Mouse (Mus musculus): Measurements from ENCODE around the gene Pld2.
"Not testable (repeated sequence)": the region's sequence is repeated elsewhere in the genome, so short reads cannot be mapped to it uniquely, and the experiment has no call there.

The Pld2 gene

DNA sequence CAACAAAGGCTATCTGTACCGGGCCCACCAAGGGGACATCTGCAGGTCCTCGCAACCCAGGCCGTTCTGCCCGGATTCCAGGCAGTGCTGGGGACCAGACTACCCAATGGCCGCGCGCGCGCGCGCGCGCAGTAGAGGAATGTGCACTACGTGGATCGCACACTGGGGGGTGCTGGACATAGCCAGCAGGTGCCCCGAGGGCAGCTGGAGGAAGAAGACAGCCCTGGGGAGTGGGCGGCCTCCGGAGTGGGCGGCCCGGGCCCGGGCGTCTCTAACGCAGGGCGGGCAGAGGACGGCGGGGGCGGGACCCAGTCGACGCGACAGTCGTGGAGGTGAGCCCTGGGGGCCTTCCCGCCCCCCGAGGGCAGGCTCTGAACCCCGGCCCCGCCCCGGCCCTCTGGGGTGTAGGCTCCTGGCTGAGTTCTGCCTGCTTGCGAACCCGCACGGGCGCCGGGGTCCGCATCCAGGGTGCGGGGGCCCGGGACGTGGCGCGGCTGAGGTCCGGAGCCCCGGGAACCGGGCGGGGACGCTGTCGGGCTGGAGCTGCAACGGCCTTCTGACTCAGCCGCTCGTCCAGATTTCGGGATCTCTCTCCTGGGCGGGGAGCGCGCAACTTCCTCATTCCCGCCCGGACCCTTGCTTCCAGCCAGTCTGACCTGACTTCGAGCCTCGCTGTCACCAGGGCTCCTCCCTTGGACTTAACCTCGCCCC lies at the start of gene Pld2:
TSS of gene Pld2 (plus strand) at position 188 of the 711 bp plus-strand sequence.
- DNase-seq (ENCODE audit: low spot score in 2 of 2), result peak; percentile 75 to 76

DNA sequence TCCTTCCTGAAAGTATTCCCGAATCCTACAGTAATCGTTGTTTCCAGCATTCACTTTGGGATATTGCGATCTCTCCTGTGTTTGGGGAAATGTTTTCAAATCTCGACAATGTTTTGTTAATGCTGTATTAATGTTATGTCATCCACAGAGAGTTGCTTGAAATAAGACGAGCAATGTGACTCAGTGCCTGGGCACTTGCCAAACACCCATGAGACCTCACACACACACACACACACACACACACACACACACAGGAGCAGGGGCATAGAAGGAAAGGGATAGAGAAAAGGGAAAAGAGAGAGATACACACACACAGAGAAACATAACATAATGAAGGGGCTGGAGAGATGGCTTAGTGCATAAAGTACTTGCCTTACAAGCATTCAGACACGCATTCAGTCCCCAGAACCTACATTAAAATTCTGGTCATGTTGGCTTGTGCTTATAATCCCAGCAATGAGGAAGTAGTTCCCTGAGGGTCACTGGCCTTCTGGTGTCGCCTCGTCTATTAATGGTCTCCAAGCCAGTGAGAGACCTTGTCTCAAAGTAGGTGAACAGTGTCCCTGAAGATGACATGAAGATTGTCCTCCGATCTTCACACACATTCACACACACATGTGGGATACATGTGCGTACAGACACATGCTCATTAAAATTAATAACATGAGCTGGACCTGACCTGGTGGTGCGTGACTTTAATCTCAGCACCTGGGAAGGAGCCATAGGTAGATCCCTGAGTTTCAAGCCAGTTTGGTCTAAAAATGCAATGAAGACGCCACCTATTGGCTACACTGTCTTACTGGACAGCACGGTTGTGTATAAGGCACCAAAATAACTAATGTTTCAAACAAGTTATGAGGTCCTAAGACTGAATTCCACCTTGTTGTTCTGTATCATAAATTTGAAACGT lies 40.0 kb upstream of the Pld2 start:
- no peak for DNase-seq (ENCODE audit: low spot score in 2 of 2)

DNA sequence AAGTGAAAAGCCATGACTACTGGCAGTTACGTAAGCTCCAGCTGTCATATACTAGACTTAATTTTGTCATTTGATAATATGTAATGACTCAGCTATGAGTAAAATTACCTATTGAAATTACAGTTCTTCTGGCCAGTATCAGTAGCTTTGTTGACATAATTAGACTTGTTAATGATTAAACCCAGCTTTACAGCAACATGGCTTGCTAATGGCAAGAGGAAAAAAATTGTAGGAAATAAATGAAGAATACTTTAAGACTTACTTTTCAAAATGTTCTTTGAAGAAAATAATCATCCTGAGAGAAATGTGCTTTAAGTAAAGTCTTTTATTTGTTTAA lies 39.4 kb upstream of the Pld2 start:
- no peak for DNase-seq (ENCODE audit: low spot score in 2 of 2)

DNA sequence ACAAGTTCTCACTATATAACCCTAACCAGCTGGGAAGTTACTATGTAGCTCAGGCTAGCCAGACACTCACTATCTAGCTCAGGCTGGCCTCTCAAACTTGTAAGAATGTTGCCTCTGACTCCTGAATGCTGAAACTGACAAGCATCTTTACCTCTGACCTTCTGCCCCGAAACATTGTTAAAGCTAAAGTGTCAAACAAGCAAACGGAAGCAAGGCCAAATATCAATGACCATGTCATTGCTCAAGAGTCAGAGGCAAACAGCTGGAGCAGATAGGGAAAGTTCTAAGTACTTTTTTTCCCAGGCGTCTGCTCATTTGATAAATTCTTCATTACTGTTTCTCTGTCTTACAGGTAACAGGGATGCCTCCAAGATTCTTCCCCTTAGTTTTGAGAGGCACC lies 37.8 kb upstream of the Pld2 start:
- DNase-seq (ENCODE audit: low spot score in 2 of 2), result no peak

DNA sequence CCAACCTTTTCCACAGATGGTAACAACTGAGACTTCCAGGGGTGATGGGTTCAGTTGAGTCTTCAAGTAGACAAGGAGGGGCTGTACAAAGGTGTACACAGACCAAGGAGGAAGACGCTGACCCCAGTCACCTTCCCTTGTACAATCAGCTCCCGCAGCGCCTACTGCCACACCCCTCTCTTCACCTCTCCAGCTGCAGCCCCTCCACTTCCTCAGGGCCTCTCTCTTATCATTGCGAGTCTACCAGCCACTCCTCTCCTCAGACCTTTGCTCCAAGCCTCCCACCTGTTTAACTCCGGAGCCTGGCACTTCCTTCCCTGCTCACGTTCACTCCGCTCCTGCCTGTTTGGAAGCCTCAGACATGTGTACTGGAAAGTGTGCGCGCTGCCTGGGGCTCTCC lies 34.9 kb upstream of the Pld2 start, which contains the start of gene Tm4sf5:
TSS of gene Tm4sf5 (plus strand) at position 275 of the 400 bp plus-strand sequence.
- no peak for DNase-seq (ENCODE audit: low spot score in 2 of 2)

DNA sequence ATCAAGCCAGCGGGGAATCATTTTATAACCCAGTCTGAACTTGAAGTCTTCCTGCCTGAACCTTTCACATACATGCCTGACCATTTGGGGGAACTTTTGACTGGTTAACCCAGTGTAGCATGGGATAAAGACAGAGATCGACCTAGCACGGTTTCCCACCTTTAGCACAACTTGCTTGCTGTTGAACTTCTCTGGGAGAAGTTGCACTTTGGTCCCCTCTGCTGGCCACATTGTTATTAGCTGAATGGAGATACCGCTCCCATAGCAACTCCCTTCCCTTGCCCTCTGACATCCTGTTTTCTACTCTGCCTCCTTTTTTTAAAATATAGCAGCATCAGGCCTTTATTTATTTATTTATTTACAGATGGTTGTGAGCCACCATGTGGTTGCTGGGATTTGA lies 33.5 kb upstream of the Pld2 start:
- peak; percentile 79 to 85 for DNase-seq (ENCODE audit: low spot score in 2 of 2)

DNA sequence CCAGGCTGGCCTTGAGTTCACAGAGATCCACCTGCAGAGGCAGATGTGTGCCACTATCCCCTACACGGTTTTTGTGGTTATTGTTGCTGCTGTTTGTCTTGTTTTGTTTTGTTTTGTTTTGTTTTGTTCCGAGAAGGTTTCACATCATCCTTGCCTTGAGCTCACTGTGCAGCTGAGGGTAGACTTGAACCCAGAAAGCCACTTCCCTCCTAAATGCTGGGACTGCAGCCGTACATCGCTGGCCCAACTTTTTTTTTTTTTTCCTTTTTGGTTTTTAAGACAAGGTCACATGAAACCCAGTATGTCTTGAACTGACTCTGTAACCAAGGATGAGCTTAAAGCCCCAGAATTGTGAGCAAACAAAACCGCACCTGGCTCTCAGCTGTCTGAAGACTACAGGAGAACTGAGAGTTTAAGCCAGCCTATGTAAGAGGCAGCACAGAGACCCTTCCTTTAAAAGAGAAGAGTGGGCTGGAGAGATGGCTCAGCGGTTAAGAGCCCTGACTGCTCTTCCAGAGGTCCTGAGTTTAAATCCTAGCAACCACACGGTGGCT lies 32.8 kb upstream of the Pld2 start:
- peak; percentile 37 to 56 for DNase-seq (ENCODE audit: low spot score in 2 of 2)

DNA sequence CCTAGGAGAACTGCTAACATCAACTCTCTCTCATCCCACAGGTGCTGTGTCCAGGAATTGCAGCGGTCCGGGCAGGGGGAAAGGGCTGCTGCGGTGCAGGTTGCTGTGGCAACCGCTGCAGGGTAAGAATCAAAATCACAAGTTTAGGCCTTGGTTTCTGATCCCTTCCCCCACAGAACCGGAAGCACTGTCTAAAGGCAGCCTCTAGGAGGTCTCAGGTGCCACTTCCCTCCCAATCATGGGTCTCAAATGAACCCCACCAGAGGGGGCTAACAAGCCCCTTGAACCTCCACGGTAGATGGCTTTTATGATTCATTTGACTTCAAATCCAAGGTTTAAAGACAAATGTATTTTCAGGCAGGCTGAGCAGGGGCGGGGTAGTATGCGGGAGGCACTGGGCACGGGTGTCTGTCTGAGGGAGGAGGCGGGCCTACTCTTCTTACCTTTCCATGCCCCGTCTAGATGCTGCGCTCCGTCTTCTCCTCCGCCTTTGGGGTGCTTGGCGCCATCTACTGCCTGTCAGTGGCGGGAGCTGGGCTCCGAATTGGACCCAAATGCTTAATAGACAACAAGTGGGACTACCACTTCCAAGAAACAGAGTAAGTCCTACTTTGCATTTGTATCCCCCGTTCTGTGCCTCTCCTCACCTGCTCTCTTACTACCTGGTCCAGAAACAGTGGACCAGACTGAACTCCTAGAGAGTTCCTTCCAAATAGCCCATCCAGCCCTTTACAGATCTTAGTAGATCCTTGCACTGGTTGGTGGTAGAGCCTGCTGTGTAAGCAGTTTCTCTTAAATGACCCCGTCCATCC lies 29.9 kb upstream of the Pld2 start:
- DNase-seq (ENCODE audit: low spot score in 2 of 2), result peak; percentile 50 to 54

DNA sequence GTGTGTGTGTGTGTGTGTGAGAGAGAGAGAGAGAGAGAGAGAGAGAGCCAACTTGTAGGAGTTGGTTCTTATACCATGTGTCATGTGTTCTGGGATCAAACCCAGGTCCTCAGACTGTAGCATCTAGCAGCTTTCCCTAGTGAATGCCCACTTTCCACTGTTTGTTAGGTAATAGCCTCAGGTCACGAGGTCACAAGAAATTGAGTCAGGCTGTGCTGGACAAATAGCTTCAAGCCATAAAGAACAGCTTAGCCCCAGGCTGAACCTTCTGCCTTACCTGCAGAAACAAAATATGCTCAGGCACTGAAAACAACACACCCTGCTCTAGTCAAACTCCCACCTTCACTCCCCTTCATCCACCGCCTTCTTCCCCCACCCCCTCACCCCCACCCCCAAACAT lies 28.6 kb upstream of the Pld2 start:
- no peak for DNase-seq (ENCODE audit: low spot score in 2 of 2)

DNA sequence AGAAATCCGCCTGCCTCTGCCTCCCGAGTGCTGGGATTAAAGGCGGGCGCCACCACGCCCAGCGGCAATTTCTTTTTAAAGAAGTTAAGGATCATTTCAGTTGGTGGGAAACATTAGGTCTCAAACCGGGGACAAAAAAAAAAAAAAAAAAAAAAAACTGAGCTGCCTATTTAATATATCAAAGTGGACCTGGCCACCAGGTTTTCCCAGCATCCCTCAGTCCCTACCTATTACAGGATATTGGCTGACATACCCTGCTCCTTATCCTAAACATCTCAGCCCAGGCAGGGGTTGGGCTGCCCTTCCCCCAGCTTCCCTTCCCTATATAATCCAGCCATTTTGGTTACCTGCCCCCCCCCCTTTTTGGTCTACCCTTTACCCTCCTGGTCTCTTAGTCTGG lies 28.0 kb upstream of the Pld2 start:
- DNase-seq (ENCODE audit: low spot score in 2 of 2), result no peak

DNA sequence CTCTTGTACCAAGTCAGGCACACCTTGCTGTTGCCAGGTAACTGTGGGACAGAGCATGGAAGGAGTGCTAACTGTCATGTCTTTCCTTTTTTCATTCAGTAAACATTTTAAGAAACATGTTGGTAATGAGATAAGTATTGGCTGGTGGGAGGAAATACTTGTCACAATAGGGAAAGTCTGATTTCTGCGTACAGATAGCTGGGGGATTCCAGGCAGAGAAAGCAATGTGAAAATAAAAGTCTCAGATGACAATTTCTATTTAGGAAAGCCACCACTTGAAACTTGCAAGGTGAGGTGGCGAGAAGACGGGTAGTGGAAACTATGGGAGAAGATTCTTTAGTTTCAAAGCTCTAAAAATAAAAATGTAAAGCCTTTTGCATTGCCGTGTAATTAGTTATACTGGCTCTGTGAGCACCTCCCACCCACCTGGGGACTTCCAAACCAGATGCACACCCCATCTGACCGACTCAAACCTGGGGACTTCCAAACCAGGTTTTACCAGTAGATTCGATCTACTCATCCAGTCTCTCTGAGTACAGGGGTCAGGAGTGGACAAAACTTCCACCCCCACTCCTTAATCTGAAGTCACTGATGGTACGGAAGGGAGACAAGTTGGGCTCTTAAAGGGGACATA lies 27.0 kb upstream of the Pld2 start:
- DNase-seq (ENCODE audit: low spot score in 2 of 2), result no peak

DNA sequence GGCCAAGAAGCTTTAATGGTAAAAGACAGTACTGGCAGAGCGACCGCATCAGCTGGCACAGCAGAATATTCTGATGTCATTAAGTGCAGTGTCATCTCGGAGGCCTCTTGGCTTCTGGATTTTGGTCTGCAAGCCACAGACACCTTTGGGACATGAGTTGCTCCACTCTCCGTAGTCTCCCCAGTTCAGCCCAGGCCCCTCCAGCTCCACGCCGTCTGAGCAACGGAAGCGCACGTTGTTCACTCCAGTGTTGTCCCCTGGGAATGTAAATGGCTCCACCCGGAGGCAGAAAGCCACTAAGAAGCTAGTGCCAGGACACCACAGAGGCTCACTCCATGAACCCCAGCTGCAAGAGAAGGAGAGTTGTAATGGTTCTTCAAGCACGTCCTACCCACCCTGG lies 26.3 kb upstream of the Pld2 start:
- DNase-seq (ENCODE audit: low spot score in 2 of 2), result no peak

DNA sequence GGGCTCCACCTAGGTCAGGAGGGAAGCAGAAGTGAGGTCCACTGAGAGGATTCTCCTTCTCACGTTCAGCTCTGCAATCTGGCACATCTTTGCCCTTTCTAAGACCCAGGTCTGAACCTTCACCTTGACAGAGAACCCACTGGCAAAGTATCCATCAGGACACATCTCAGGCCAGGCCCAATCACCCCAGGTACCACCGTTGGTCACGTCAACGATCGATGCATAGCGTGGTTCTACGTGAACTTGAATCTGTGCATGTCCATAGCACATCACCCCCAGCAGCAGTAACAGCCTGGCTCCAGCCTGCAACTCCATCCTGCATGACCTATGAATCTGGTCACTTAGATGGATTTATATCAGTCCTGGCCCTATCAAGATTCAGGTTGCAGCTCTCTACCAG lies 25.6 kb upstream of the Pld2 start, which contains the start of gene Vmo1:
TSS of gene Vmo1 (minus strand) at position 329 of the 400 bp plus-strand sequence.
- no peak for DNase-seq (ENCODE audit: low spot score in 2 of 2)

DNA sequence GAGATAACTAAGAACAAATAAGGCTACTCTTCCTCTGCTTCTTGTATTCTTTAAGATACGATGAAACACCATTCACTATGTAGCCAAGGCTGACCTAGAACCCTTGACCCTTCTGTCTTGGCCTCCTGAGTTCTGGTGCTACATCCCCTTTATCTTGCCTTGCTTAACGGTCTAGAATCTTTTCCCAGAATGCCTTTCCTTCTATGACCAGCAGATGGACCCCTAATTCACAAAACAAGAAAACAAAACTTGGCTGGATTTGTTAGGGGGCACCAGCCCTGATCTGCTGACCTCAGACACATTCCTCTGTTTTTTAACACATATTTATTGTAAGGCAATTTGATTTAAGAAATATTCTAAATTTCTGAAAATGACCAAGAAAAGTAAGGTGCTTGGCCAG lies 23.5 kb upstream of the Pld2 start:
- peak in 1 of 2 experiments; percentile 37 for DNase-seq (ENCODE audit: low spot score in 2 of 2)

DNA sequence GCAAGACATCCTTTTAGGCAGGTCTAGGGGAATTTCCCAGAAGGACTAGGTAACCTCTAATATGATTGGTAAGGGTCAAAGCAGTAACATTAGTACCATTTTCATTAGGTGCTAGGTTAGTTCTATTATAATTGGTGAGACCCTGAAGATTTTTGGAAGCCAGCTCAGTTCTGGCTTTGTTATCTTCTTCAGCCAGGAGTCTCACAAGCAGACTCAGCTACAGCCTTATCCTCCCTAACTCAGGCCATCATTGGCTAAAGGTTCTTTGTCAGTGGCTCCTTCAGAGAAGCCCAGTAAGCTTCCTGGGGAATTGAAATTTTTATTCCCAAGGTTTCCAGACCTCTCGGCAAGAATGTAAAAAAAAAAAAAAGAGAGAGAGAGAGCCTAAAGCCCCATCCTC lies 21.4 kb upstream of the Pld2 start:
- DNase-seq (ENCODE audit: low spot score in 2 of 2), result no peak

DNA sequence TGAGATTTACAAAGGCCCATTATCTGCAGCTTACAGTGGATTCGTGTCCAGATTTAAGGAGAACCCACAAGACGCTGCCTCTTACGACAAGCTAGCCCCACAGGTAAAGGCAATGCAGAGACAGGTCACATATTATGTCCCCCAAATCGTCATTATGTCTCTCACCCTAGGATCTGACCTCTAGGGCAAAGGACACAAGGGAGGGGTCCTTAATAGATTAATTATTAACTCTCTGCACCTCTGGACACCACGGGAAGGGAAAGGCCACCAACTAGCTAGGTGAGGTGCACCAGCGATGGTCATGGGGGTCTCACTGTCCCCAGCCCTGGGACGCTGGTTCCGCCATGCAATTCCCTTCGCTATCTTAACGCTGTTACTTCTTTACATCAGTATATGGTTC lies 20.9 kb upstream of the Pld2 start, which contains the start of gene Gltpd2:
TSS of gene Gltpd2 (plus strand) at position 274 of the 400 bp plus-strand sequence.
- no peak for DNase-seq (ENCODE audit: low spot score in 2 of 2)

DNA sequence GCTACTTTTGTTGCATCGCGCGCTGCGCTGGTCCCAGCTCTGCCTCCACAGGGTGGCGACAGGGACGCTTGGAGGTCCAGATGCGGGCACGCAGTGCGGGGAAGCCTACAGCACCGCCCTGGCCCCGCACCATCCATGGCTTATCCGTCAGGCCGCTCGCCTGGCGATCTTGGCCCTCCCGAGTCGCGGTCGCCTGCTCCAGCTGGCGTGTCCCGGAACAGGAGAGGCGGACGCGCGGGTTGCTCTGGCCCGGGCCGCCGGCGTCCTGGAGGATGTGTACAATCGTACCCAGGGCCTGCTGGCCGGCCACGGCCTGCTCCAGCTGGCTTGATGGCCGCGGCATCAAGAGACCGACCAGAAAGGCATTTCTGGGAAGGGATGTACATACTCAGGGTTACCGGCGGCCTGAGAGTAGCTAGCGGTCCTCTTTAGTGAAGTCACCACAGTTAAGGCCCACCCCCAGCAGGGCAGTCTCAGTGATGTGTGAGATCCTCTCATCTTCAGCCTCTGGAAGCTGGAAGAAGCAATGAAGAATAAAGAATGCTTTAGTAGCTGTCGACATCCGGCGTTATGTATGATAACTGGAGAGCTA lies 19.6 kb upstream of the Pld2 start:
- DNase-seq (ENCODE audit: low spot score in 2 of 2), result no peak

DNA sequence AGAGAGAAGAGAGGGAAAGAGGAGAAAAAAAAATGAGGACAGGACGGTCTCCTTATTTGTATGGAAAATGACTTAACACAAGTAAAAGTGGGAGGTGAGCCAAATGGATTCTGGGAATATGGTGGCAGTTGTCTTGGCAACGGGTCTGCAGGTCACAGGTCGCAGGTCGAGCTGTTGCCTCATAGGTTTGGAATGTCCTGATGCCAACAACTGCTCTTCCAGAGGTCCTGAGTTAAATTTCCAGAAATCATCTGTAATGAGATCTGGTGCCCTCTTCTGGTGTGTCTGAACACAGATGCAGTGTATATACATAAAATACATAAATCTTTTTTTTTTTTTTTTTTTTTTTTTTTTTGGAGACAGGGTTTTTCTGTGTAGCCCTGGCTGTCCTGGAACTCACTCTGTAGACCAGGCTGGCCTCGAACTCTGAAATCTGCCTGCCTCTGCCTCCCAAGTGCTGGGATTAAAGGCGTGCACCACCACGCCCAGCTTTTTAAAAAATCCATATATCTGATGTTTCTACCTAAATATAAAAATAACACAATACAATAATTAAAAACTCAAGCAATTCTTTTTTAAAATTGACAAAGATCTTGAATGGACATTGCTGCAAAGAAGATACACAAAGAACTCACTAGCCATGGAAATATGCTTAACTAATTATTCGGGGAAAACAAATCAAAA lies 16.4 kb upstream of the Pld2 start:
- not testable (repeated sequence) for DNase-seq (ENCODE audit: low spot score in 2 of 2)

DNA sequence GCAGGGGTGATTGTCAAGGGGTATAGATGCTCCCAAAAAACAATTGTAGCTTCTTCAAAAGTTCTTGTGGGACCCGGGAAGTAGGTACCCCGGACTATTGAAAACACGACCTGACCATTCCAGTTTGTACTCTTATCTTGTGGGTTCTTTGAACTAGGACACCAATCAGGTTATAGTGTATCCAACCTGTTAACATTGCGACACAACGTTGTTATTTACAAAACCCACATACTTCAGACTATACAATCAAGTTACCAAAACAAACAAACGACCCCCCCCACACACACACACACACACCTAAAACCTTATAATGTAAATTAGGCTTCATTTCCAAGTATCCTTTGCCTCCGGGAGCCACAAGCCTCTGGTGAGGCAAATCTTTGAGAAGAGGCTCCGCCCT lies 15.1 kb upstream of the Pld2 start:
- DNase-seq (ENCODE audit: low spot score in 2 of 2), result no peak

DNA sequence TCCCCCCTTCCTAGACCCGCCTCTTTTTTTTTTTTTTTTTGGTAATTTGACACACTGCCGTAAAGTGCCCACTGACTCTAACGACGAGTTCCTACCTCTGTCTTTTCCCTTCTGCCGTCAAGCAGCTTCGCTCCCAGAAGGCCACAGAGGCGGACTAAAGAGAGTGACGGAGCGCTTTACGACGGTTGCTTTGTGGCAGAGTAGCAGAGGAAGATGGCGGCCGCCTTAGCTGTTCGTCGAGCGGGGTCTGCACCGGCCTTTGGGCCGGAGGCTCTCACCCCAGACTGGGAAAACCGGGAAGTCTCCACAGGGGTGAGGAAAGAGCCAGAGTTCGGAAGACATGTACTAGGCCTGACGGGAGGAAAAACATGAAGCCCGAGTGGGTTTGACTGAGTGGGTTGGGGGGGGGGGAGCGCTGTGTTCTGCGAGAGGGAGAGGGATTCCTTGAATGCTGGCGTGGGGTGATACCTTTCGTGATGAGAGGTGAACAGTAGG lies 14.6 kb upstream of the Pld2 start, which contains the start of gene Psmb6:
TSS of gene Psmb6 (plus strand) at position 184 of the 495 bp plus-strand sequence.
- DNase-seq (ENCODE audit: low spot score in 2 of 2), result peak; percentile 85 to 91

Data from thymus, postnatal 10 days (tissue).